Mouse (Mus musculus): ENCODE measurements around the gene Bag2.
A peak's percentile ranks its signal among the peaks of the same experiment; 100 is the strongest.

Bag2 gene

GRCm38 (mm10) chr1:33757491-33758041 lies at the start of gene Bag2:
Bag2 (minus strand) TSS chr1:33757795.
- DNase-seq (ENCODE audit: low read depth) = peak; percentile 25

- DNase-seq (ENCODE audit: low read depth) = no peak
Observed at GRCm38 (mm10) chr1:33803323-33803722, 45.7 kb upstream of the Bag2 start.

GRCm38 (mm10) chr1:33799620-33800019 lies 42.0 kb upstream of the Bag2 start:
- no peak for DNase-seq (ENCODE audit: low read depth)

- DNase-seq (ENCODE audit: low read depth) = no peak
Observed at GRCm38 (mm10) chr1:33788493-33788892, 30.9 kb upstream of the Bag2 start.

- DNase-seq (ENCODE audit: low read depth) = no peak
Observed at GRCm38 (mm10) chr1:33788072-33788471, 30.5 kb upstream of the Bag2 start.

GRCm38 (mm10) chr1:33784561-33784960 lies 27.0 kb upstream of the Bag2 start:
- no peak for DNase-seq (ENCODE audit: low read depth)

GRCm38 (mm10) chr1:33776175-33776611 lies 18.6 kb upstream of the Bag2 start:
- DNase-seq (ENCODE audit: low read depth) = no peak

GRCm38 (mm10) chr1:33772106-33772505 lies 14.5 kb upstream of the Bag2 start:
- DNase-seq (ENCODE audit: low read depth) = no peak

GRCm38 (mm10) chr1:33771621-33772020 lies 14.0 kb upstream of the Bag2 start:
- no peak for DNase-seq (ENCODE audit: low read depth)

GRCm38 (mm10) chr1:33768827-33769226 lies 11.2 kb upstream of the Bag2 start:
- DNase-seq (ENCODE audit: low read depth) = no peak

GRCm38 (mm10) chr1:33768091-33768787 lies 10.6 kb upstream of the Bag2 start:
- no peak for DNase-seq (ENCODE audit: low read depth)

GRCm38 (mm10) chr1:33766520-33767508 lies 9.2 kb upstream of the Bag2 start:
- no peak for DNase-seq (ENCODE audit: low read depth)

GRCm38 (mm10) chr1:33765468-33766080 lies 8.0 kb upstream of the Bag2 start:
- no peak for DNase-seq (ENCODE audit: low read depth)

- DNase-seq (ENCODE audit: low read depth) = no peak
Observed at GRCm38 (mm10) chr1:33763826-33764225, 6.2 kb upstream of the Bag2 start.

- DNase-seq (ENCODE audit: low read depth) = peak; percentile 22
Observed at GRCm38 (mm10) chr1:33758488-33758887, 893 bp upstream of the Bag2 start.

- DNase-seq (ENCODE audit: low read depth) = no peak
Observed at GRCm38 (mm10) chr1:33757033-33757413, 572 bp downstream of the Bag2 start.

GRCm38 (mm10) chr1:33756258-33757032 lies 1.1 kb downstream of the Bag2 start:
- DNase-seq (ENCODE audit: low read depth) = peak; percentile 48

- DNase-seq (ENCODE audit: low read depth) = peak; percentile 11
Observed at GRCm38 (mm10) chr1:33755799-33756198, 1.8 kb downstream of the Bag2 start.

- peak; percentile 48 for DNase-seq (ENCODE audit: low read depth)
Observed at GRCm38 (mm10) chr1:33754965-33755735, 2.4 kb downstream of the Bag2 start.

- DNase-seq (ENCODE audit: low read depth) = no peak
Observed at GRCm38 (mm10) chr1:33754089-33754488, 3.5 kb downstream of the Bag2 start.

GRCm38 (mm10) chr1:33751283-33751682 lies 6.3 kb downstream of the Bag2 start:
- no peak for DNase-seq (ENCODE audit: low read depth)
